Mouse (Mus musculus): ENCODE measurements around the gene Aurkaip1. TPM values are rescaled to one million over a fixed set of nuclear protein-coding genes. Genes with fewer than 3 reads are reported as not detected.
A peak's percentile ranks its signal among the peaks of the same experiment; 100 is the strongest.

The Aurkaip1 gene
- total RNA-seq, 2 experiments from 2014 or later, result 114 to 116 TPM

DNA sequence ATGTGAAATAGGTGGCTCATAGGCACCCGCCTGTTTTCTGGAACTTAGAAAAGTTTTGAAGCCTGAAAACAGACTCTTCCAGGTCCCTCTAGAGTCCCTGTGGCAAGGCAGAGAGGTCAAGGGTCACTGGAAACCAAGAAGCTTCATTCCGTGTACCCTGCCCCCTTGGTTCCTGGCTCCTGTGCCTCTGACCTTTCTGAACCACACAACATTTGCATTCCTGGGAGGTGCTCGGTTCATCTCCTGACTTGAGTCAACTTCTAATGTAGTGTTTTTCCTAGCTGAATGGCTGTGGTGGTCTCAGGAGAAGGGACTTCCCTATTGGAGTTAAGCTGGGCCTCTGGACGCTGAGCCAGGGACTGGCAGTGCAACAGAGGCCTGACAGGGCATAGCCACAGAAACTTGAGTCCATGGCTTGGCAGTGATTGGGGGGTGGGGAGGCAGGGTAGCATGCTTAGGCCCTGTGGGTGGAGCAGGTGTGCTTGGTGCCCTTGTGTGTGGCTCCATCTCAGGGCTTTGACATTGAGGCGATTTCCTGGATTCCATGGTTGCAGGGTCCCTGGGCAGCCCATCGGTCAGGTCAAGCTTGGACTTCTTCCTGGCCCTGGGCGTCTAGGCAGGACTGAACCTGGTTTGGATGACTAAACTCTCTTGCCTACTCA lies 17.5 kb downstream of the Aurkaip1 start:
- intact Hi-C loops (cut with DNase I), result no loop called here
- DNase-seq, result no peak

DNA sequence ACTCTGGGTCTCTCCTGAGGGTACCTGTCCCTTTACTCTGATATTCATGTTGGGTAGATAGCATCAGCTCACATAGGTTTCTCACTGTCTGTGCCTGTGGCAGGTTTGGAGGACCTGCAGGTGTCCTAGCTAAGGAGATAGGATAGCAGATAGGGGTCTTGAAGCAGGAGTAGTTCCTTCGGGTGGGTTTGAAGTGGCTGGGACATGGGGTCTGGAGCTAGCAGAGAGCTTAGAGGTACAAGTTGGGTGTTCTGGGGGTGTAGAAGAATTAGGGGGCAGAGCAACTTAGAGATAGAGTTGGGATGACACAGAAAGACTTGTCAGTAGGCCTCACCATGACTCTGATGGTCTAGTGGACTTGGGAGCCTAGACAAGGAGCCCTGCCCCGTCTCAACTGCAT lies 18.3 kb downstream of the Aurkaip1 start:
- intact Hi-C loops (cut with DNase I), result no loop called here
- no peak for DNase-seq

DNA sequence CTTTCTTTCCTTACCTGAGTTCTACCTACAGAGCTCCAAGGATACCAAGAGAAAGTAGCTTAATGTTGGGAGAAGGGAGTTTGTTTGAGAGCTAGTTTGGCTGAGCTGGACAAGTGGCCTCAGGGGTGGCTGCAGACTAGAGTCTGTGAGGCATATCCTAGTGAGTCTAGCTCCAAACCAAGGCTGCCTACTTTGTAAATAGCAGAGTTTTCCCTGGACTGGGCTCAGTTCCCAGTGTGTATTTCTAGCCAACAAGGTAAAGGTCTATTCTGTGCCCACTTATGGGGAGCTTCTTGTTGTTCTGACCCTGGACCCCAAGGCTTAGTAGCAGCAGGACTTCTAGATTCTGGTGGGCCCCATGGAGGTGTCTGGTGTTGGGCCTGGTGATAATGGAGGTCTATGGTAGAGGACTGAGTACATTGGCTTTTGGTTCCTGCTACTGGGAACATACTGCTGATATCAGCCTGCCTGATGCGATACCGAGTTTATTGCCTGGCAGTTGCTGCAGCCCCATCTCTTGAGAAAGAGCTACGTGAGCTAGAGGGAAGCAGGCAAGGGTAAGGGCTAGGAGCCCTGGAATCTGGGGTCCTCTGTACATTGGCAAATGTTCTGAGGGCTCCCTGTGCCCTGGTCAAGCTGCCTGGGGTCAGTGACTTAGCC lies 18.9 kb downstream of the Aurkaip1 start:
- DNase-seq, result no peak
- intact Hi-C loops (cut with DNase I), result no loop called here

DNA sequence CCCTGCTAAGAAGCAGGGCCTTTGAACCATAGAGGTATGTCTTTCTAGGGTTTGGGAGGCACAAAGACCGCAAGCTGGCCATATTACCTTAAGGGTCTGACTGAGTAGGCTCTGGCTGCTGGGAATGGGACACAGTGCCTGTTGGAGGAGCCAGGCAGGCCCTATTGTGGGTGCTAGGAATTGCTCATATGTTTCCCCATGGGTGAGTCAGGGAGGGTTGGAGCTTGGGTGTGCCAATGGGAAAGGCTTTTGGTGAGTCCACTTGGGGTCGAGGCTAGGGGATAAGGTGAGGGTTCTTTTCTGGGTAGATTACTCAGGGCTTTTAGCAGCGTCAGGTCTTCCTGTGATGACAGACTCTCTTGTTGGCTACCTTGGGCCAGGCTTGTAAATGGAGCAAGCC lies 20.3 kb downstream of the Aurkaip1 start:
- no peak for DNase-seq
- intact Hi-C loops (cut with DNase I), result no loop called here

DNA sequence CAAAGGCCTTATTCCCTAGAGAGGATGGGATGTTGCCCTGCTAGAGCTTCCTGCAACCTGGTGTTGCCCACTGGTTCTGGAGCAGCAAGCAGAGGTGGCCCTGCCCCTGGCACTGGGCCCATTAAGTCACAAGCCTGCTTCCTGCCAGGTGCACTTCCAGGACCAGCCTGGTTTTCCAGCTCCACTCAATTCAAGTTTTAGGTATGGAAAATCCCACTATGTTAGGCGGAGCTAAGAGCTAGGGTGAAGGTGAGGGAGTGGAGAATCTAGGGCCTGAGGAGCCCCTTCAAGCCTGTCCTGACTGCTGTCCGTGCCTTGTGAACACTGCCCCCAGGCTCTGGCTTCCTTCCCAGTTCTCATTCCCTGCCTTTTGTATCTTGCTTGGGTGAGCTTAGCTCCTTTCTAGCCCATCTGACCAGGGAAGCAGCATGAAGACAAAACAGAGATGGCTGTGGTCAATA lies 20.9 kb downstream of the Aurkaip1 start:
- intact Hi-C loops (cut with DNase I), result no loop called here
- DNase-seq, result peak in 1 of 2 experiments; percentile 38

DNA sequence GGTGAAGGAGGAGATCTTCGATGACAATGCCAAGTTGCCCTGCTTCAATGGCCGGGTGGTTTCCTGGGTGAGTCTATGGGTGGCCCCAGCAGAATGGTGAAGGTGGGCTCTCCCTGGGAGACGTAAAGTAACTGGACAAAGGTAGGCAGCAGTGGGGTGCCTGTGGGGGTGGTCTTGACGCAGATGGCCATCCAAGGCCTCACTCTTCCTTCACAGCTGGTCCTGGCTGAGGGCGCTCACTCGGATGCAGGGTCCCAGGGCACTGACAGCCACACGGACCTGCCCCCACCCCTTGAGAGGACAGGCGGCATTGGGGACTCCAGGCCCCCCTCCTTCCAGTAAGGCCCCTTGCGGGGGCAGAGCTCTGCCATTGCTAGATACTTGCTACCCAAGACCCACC lies 22.3 kb downstream of the Aurkaip1 start:
- DNase-seq, result no peak
- intact Hi-C loops (cut with DNase I), result no loop called here

DNA sequence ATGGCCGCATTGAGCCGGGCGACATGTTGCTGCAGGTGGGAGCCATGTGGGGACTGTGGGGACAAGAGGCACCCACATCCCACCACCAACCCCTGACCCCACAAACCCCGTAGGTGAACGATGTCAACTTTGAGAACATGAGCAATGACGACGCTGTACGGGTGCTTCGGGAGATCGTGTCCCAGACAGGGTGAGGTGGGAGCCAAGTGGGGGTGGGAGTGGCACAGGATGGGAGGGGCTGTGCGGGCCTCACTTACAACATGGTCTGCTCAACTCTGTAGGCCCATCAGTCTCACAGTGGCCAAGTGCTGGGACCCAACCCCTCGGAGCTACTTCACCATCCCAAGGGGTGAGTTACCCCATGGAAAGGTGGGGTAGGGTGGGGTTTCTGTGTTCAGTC lies 23.9 kb downstream of the Aurkaip1 start:
- no peak for DNase-seq
- intact Hi-C loops (cut with DNase I), result no loop called here

DNA sequence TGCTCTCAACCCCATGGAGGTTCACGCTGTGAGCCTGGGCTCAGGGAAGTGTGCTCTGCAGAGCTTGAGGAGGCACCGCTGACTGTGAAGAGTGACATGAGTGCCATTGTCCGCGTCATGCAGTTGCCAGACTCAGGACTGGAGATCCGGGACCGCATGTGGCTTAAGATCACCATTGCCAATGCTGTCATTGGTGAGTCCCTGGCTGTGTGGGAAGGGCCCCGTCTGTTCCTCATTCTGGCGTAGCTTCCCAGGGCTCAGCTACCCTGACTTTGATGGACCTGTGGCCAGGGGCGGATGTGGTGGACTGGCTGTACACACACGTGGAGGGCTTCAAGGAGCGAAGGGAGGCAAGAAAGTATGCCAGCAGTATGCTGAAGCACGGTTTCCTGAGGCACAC lies 25.0 kb downstream of the Aurkaip1 start:
- intact Hi-C loops (cut with DNase I), result no loop called here
- no peak for DNase-seq

DNA sequence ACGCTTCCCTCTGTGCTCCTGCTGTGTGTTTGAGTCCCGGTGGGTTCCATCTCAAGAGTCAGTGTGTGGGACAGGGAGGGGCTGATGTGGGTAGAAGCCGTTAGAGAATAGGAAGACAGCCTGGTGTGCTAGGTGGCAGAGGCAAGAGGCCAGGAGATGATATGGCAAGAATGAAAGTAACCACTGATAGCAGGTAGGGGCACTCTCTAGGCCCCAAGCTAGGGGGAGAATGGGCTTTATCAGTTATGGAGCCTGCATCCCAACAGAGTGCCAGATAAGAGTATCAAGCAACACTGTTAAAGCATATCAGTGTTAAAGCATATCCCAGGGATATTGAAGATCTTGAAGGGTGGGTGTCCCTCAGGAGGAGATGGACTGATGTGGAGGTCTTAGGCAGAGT lies 25.8 kb downstream of the Aurkaip1 start:
- DNase-seq, result no peak
- intact Hi-C loops (cut with DNase I), result no loop called here

DNA sequence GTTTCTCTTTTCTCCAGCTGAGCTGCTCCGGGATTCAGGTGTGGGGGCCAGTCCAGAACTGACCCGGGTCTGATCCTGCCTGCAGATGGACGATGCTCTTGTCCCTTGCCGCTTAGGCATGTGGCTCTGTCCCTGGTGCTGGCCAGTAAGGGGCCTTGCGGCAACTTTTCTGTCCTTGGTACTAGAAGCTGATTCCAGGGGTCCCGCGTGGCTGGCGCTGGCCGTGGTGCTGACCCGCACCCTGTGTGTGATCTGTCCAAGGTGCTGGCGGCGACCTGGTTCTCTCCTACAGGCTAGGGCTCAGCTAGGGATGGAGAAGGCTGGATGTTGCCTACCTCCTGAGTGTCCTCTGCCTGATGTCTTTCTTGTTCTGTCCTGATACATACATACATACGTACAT lies 28.2 kb downstream of the Aurkaip1 start:
- intact Hi-C loops (cut with DNase I), result no loop called here
- peak in 1 of 2 experiments; percentile 56 for DNase-seq

DNA sequence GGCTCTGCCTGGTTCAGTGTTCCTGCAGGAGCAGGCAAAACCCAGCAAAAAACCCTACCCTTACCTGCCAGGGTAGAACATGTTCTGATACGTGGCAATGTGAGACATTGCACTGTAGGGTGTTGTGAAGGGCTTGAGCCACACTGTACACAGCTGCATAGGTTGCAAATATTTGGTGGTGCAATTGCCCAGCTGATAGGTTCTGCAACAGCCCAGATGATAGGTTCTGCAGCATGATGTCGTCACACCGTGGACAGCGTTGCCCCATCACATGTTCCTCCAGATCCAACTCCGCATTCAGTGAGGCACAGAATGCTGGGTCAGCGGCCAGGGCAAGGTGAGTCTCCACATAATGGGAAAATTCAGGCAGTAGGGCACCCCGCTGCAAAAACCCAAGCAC lies 30.7 kb downstream of the Aurkaip1 start:
- no peak for DNase-seq
- intact Hi-C loops (cut with DNase I), result no loop called here

DNA sequence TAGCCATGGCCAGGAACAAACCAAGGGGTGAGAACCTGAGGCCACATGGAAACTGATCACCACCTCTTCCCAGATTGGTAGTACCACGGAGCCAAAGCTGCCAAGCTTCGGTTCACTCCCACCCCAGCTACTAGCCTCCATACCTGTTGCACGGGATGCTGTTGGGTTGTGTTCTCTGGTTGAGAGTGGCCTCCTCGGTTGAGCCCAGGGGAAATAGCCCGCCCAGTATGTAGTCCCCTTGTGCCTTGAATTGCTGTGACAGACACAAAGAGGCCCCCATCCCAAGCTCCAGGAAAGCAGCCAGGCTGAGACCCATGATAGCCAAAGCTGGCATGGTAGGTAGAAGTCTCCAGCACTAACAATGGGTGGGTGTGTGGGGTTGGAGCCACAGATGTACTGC lies 31.9 kb downstream of the Aurkaip1 start, which contains the start of gene Tas1r3:
Gene Tas1r3, minus strand, starts transcription at position 362 of the 400 bp plus-strand sequence.
- intact Hi-C loops (cut with DNase I), result no loop called here
- no peak for DNase-seq

DNA sequence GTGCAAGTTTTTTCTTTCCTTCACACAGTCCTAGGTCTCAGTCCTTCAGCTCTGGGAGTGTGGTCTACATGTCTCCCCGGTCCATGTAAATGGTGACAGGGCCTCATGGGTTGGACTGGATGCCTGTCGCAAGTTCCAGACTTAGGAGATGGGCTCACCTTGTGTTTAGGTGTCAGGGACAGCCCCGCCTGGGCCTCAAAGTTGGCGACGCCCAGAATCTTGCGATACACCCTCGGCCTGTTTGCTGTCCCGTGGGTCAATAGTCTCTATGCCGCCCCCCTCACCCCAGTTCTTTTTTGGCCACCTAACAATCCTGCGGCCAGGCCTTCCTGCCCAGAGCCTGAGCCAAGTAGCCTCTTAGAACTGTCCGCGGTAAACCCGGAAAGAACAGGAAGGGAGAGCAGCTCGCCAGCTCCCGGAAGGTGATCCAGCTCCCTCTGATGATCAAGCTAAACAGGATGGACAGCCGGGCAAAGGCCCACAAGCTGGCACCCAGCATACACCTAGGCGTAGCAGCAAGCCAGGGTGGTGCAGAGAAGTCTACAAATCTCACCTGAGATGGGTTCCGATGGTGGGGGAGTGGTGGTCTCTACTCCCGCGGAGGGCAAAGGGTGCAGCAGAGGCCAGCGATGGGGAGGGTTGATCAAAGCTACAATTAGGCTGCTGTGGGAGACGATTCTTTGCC lies 37.7 kb downstream of the Aurkaip1 start:
- DNase-seq, result peak in 1 of 2 experiments; percentile 30
- intact Hi-C loops (cut with DNase I), result loop anchor here (1.0 kb wide), 1 partner anchor 75 kb away; the partner anchor contains the start of gene Ube2j2

DNA sequence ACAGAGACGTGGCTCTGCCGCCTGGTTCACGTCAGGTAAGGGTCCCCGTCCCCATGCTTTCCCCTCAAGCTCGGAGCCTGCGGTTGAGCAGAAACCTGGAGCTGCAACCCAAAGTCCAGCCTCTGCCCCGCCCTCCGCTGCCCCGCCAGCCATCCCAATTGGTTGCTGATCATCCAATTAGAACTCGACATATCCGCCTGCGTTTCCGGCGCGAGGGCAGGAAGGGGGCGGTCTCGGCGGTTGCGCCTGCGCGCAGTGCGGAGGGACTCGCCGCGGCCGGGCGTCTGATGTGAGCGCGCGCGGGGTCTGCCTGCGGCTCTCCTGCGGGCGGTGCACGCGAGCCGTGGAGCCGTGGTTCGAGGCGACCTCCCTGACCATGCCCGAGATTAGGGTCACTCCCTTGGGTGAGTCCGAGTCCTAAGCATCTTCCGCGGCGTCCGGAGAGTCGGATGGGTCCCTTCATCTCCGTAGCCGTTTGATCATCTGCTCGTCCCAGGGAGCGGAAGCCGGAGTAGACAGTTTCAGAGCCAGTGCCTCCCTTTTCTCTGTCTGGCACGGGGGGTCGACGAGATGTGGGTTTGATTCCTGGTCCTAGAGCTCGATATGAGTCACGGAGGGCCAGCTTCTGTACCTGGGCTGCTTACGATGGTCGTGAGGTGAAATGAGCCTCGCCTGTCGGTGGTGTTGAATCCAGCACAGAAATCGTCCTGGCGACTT lies 38.4 kb downstream of the Aurkaip1 start, which contains the start of the genes Cptp and Ints11:
Gene Cptp, minus strand, starts transcription at position 124 of the 717 bp plus-strand sequence.
Gene Ints11, plus strand, starts transcription at position 230 of the 717 bp plus-strand sequence.
- DNase-seq, result peak; percentile 96

DNA sequence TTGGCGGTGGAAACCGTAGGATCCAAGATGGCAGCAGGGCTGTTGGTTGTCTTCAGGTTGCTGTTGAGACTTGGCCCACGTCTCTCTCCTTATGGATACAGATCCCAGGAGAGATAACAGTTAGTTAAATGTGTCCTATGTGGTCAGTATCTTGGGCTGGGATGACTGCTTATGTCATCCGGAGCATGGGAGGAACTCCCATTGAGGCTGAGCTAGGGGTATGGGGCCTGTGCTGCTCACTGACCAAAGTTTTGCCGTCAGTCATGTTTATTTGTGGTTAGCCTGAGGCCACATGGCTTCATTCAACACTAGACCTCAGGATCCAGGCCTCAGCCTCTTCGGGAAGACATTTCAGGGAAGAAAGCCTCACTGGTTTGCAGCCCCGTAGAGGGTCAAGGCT lies 40.3 kb downstream of the Aurkaip1 start:
- intact Hi-C loops (cut with DNase I), result loop anchor here (1.0 kb wide), 1 partner anchor 20 kb away; the partner anchor contains the start of genes Acap3 and Pusl1
- no peak for DNase-seq

More for the DNA sequence above, 38.4 kb downstream of the Aurkaip1 start, which contains the start of the genes Cptp and Ints11:
- intact Hi-C loops (cut with DNase I), result no loop called here

Small RNAs within 50 kb of the gene (microRNA-seq; reads per million reads assigned to microRNA genes)
- gene Gm27743 (ENCODE audit: borderline number of aligned reads in 2 of 2), result 0 reads per million in 2 experiments

Other genes with a start within 250 kb of the Aurkaip1 start
- gene Slc35e2, start 229.9 kb upstream of the Aurkaip1 start, total RNA-seq (2021), result 1 to 10 TPM; 6.7 to 8.1 TPM
- 10 to 100 TPM; 32.1 to 34.2 TPM for gene Cdk11b, start 206.4 kb upstream of the Aurkaip1 start, total RNA-seq (2021)
- gene Gm10563, start 185.9 kb upstream of the Aurkaip1 start, total RNA-seq (2021), result not detected
- gene Mmp23, start 177.9 kb upstream of the Aurkaip1 start, total RNA-seq (2021), result 10 to 100 TPM in 1 of 2 experiments, 1 to 10 TPM in 1; 9.3 to 10.5 TPM
- gene Mib2, start 162.1 kb upstream of the Aurkaip1 start, total RNA-seq (2021), result 10 to 100 TPM; 25.3 to 29.9 TPM
- 1 to 10 TPM; 1.2 to 1.6 TPM for gene Fndc10, start 136.9 kb upstream of the Aurkaip1 start, total RNA-seq (2021)
- gene Ssu72, start 126.5 kb upstream of the Aurkaip1 start, total RNA-seq (2021), result 10 to 100 TPM; 43.5 to 45.6 TPM
- under 1 TPM; 0.19 to 0.42 TPM for gene Tmem240, start 96.5 kb upstream of the Aurkaip1 start, total RNA-seq (2021)
- 10 to 100 TPM; 45.1 to 45.9 TPM for gene Atad3a, start 70.2 kb upstream of the Aurkaip1 start, total RNA-seq (2021)
- 1 to 10 TPM; 6.6 to 7.9 TPM for gene Vwa1, start 56.6 kb upstream of the Aurkaip1 start, total RNA-seq (2021)
- 1 to 10 TPM in 1 of 2 experiments, under 1 TPM in 1; 0.64 to 1.3 TPM for gene Tmem88b, start 45.4 kb upstream of the Aurkaip1 start, total RNA-seq (2021)
- not detected for gene Ankrd65, start 40.8 kb upstream of the Aurkaip1 start, total RNA-seq (2021)
- gene Mrpl20, start 28.4 kb upstream of the Aurkaip1 start, total RNA-seq (2021), result 10 to 100 TPM; 77.8 to 81.1 TPM
- 10 to 100 TPM; 31.0 to 34.0 TPM for gene Ccnl2, start 18.8 kb upstream of the Aurkaip1 start, total RNA-seq (2021)
- 10 to 100 TPM; 27.4 to 33.7 TPM for gene Mxra8, start 8.4 kb downstream of the Aurkaip1 start, total RNA-seq (2021)
- 10 to 100 TPM; 46.2 to 54.2 TPM for gene Dvl1, start 16.1 kb downstream of the Aurkaip1 start, total RNA-seq (2021)
- gene Tas1r3, start 32.1 kb downstream of the Aurkaip1 start, total RNA-seq (2021), result under 1 TPM; 0.27 to 0.28 TPM
- 10 to 100 TPM in 1 of 2 experiments, 1 to 10 TPM in 1; 9.5 to 11.7 TPM for gene Cptp, start 38.2 kb downstream of the Aurkaip1 start, total RNA-seq (2021)
- 10 to 100 TPM; 15.7 to 18.8 TPM for gene Ints11, start 38.3 kb downstream of the Aurkaip1 start, total RNA-seq (2021)
- 10 to 100 TPM; 12.7 to 13.1 TPM for gene Pusl1, start 60.5 kb downstream of the Aurkaip1 start, total RNA-seq (2021)
- gene Acap3, start 60.5 kb downstream of the Aurkaip1 start, total RNA-seq (2021), result 10 to 100 TPM; 12.0 to 12.2 TPM
- gene Ube2j2, start 112.6 kb downstream of the Aurkaip1 start, total RNA-seq (2021), result 10 to 100 TPM; 49.4 to 56.0 TPM
- gene C1qtnf12, start 131.0 kb downstream of the Aurkaip1 start, total RNA-seq (2021), result 10 to 100 TPM; 15.6 to 16.0 TPM
- gene B3galt6, start 161.4 kb downstream of the Aurkaip1 start, total RNA-seq (2021), result 1 to 10 TPM; 2.2 to 2.4 TPM
- 10 to 100 TPM; 77.9 to 89.1 TPM for gene Sdf4, start 161.6 kb downstream of the Aurkaip1 start, total RNA-seq (2021)
- under 1 TPM; 0.27 to 0.39 TPM for gene Tnfrsf4, start 182.6 kb downstream of the Aurkaip1 start, total RNA-seq (2021)
- gene Tnfrsf18, start 194.9 kb downstream of the Aurkaip1 start, total RNA-seq (2021), result not detected
- gene Ttll10, start 228.1 kb downstream of the Aurkaip1 start, total RNA-seq (2021), result not detected

Data from heart, postnatal 36 days (tissue).